Mouse (Mus musculus): ENCODE data around the gene Nup205.

The Nup205 gene

DNA sequence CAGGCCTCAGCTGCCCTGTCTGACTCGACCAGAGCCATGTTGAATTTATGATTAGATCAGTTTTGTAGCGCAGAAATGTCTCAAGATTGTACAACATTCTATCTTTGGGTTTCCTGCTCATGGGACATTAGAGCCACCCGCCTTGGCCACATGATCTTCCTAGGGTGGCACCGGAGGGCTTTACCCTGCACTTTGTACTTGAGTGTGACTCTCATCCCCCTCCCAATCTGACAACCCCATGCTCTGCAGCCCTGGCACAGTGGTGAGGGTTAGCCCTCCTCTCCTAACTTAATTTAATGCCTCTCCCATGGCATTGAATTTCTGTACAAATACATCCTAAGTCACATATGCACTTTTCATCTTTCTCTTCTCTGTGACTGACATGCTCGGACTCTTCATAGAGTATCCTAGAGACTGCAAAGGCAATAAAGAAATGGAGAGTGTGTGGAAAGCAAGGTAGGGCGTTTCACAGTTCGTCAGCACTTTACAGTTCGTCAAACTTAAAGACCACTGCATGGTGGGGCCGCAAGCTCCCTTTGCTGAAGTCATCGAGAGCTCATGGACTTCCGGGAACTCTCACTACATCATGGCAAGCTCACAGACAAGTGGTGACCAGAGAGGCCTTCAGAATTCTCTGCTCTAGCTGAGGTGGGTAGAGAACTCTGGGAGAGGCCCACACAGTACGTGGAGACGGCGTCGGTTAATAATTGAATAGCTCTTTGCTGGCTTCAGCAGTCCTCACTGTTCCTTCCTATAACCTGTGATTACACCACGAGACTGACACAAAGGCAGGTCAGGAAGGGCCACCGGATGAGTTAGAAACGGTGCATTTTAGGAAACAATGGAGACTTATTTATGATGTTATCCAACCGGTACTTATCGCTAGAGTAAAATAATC is 94.9 kb downstream of the Nup205 start:
- in situ Hi-C loops (cut with MboI; ENCODE audit: unreplicated experiment in 2 of 2), result loop anchor here in 1 of 2 experiments (25.0 kb wide), 1 partner anchor 1115 kb away; the partner anchor contains the start of gene Chrm2

DNA sequence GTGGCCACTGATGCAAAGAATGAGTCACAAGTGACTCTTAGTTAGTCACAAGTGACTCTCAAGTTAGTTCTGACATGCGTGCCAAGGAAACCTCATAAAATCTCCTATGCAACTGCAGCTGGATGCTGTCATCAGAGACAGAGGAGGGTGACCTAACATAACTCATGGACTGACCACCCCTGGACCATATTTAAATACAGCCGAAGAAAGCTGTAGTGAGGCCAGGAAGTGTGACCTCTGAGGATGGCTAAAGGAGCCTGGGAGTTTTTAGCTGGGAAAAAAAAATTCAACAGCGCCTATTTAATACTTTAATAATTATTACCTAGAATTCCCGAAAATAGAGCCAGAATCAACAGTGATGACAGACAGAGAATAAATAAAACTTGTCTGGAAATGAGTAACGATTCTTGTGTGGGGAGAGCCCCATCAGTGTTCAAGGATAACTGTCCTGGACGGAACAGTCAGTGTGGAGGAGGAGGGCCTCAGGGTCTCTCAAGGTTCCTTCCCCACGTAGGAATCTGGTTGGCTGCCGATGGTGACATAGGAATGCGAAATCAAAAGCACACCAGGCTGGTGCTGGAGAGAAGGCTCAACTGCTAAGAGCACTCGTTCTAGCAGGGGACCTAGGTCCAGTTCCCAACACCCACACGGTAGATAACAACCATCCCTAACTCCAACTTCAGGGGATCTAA is 96.3 kb downstream of the Nup205 start:
- in situ Hi-C loops (cut with MboI; ENCODE audit: unreplicated experiment in 2 of 2), result loop anchor here in 1 of 2 experiments (25.0 kb wide), 1 partner anchor 1114 kb away; the partner anchor contains the start of gene Chrm2

DNA sequence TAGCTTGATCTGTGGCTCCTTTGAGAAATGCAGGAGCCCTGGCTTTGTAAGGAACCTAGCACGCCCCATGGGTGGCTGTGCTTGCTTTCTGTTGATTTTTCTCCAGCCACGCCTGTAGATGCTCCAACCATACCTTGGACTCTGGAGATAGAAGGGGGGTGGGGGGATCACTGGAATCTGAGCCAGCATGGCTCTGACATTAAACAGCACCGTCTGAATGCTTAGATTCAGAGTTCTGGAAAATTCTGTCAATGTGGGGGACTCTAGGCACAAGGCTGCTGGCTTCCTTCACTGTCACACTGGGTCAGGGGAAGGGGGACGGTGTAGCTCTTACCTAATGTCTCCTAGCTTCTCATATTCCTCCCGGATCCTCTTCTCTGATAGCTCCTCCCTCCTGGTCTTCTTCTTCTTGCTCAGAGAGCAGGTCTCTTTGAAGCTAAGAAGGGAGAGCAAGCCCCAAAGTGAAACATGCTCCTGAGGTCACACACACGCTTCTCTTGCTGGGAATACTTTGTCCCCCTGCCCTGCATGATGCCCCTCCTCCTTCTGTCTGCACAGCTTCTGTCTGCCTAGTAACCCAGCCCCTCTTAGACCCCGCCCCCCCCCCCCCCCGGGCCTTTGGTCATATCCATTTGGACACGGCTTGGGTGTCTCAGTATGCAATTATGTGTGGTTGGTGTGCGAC is 100.8 kb downstream of the Nup205 start:
- in situ Hi-C loops (cut with MboI; ENCODE audit: unreplicated experiment in 2 of 2), result no loop called here

DNA sequence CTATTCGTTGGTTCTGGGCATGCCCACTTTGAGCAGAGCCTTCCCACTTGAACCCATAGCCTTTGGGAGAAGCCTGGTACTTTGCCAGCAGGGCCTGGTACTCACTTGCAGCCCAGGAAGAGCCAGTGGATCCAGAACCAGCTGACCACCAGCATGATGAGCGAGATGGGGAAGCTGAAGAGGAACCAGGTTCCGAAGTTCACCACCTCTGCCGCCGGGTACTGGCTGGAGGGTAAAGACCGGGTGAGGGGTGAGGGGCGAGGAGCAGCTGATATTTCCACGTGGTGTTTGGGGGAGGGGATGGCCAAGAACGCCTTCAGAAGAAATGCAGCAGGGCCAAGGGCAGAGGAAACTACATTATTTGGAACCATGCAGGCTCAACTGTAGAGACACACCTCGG is 102.1 kb downstream of the Nup205 start:
- in situ Hi-C loops (cut with MboI; ENCODE audit: unreplicated experiment in 2 of 2), result no loop called here

DNA sequence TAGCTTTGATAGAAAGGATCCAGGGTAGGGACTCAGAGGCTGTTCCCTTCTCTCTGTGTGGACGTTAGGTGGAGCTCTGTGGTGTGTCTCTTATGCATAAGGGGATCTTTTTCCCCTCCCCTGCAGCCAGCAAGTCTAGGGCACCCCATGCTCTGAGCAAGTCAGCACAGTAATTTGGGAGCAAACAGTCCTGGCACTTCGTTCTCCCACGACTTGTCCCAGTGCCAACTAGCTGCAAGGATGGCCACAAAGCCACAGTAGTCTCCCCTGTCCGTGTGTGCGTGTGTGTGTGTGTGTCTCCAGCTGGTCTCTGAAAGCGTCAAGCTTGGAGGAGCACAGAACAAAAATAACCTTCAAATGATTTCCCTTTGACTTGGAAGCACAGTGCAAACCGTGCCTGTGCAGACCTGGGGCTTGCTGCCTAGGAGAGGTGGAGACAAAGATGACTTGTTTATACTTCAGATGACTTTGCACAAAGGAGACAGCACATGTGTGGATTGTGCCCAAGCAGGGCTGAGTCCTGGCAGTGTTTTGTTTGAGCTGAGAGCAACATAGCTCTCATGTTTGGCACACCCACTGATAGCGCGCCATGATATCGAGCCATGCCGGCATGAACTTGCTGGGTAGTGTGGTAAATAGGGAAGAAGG is 111.0 kb downstream of the Nup205 start:
- in situ Hi-C loops (cut with MboI; ENCODE audit: unreplicated experiment in 2 of 2), result no loop called here

DNA sequence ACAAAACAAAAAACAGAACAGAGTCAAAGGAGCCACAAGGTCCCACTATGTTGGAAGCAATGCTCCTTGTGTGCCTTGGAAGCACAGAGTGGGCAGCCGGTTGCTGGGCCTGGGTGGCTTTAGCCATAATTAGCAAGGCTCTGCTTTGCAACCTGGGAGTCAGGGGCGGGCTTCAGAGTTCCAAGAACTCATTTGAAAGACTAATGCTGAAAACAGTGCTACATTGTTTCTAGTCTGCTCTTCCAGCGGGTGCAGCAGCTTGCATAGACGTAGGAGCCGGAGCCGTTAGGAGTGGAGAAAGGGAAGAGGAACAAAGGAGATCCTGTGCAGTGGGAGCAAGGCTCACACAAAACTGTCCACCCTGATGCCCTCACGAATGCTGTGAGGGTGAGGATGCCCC is 111.7 kb downstream of the Nup205 start:
- in situ Hi-C loops (cut with MboI; ENCODE audit: unreplicated experiment in 2 of 2), result no loop called here

DNA sequence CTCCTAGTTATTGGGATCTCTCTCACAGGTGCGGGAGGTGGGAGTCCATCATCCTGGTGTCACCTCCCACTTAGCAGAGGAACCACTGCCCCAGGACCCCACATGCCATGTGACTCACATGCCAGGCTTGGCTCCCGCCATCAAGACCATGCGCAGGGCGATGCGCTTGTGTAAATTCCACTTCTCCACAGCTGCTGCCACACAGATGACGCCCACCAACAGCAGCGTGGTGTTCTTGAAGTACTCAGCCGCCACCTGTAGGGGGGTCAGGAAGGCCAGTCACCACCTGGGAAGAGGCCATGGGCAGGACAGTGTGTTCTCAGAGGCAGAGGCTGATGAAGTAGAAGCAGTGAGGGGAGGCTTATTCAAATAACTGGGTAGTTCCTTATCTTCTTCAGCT is 112.5 kb downstream of the Nup205 start:
- in situ Hi-C loops (cut with MboI; ENCODE audit: unreplicated experiment in 2 of 2), result no loop called here

DNA sequence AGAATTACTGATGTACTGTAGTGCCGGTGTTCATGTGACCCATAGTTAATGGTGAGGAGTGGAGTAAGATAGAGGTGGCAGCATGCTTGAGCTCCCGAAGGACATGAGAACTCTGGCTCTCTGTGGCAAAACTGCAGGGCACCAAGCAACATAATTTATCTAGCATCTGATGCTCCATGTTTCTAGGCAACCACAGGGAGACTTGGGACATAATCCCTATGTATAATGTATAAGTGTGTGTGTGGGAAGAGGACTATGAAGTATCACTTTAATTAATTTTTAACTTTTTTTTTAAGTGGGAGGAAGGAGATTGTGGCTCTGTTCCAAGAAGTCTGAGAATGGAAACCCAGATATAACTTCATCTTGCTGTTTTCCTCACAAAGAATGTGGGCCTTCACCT is 117.7 kb downstream of the Nup205 start:
- in situ Hi-C loops (cut with MboI; ENCODE audit: unreplicated experiment in 2 of 2), result no loop called here

DNA sequence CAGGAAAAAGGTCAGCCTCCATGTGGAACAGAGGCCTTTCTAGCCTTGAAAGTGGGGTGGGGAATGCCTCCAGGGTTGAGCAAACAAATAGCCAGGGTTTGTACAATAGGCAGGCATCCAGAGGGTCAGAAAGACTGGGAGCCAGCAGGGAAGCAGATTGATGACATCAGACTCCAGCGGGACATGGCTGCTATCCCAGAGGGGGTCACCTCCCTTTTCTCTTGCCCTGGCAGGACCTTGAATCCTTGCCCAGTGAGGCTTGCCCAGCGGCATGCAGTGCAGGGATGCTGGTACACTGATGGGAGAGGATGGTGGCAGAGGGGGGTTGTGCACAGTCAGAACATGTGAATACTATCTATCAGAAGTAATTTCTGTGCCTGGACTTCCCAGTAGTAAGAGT is 119.8 kb downstream of the Nup205 start:
- in situ Hi-C loops (cut with MboI; ENCODE audit: unreplicated experiment in 2 of 2), result no loop called here

All from v-Abl transformed pro-B cells (cell line).